Mouse (Mus musculus) left cerebral cortex, postnatal 4 days (tissue): ENCODE measurements at regions not wholly inside any gene's neighbourhood (a gene's known extent, or its start where the extent isn't known, plus 50 kb on each side); places are given as distances from the start of the nearest gene placed in this dataset.
"Not testable (repeated sequence)": the region's sequence is repeated elsewhere in the genome, so short reads cannot be mapped to it uniquely, and the experiment has no call there.

Source experiments
- DNase-seq: peaks from one replicate; pipeline ENCODE4 v3.0.0-alpha.2; 2022
- intact Hi-C: fragments of 180-260 bp; cut with DNase I; formaldehyde crosslinking; loops from one replicate; pipeline ENCODE4 v1.15.1; 2025

- intact Hi-C loops = loop anchor here (5.0 kb wide), 1 partner anchor 47 kb away; no protein-coding TSS in a partner anchor
- peak; percentile 63 for DNase-seq
Observed at GRCm38 (mm10) chr10:62055408-62055807, 76.5 kb upstream of the Col13a1 start.

- intact Hi-C loops = no loop called here
- DNase-seq = no peak
Observed at GRCm38 (mm10) chr10:62049782-62050192, 70.9 kb upstream of the Col13a1 start.

- no peak for DNase-seq
- intact Hi-C loops = no loop called here
Observed at GRCm38 (mm10) chr10:62044408-62044807, 65.5 kb upstream of the Col13a1 start.

- intact Hi-C loops = no loop called here
- no peak for DNase-seq
Observed at GRCm38 (mm10) chr10:62039915-62040314, 61.0 kb upstream of the Col13a1 start.

- DNase-seq = no peak
- intact Hi-C loops = no loop called here
Observed at GRCm38 (mm10) chr10:62038656-62039055, 59.7 kb upstream of the Col13a1 start.

GRCm38 (mm10) chr10:62037402-62038199 is 58.7 kb upstream of the Col13a1 start:
- intact Hi-C loops = no loop called here
- no peak for DNase-seq

GRCm38 (mm10) chr10:62036815-62037214 is 57.9 kb upstream of the Col13a1 start:
- intact Hi-C loops = no loop called here
- no peak for DNase-seq

GRCm38 (mm10) chr10:62034291-62034690 is 55.4 kb upstream of the Col13a1 start:
- intact Hi-C loops = no loop called here
- no peak for DNase-seq

- intact Hi-C loops = no loop called here
- no peak for DNase-seq
Observed at GRCm38 (mm10) chr10:62033748-62034147, 54.8 kb upstream of the Col13a1 start.

GRCm38 (mm10) chr10:62031986-62032385 is 53.1 kb upstream of the Col13a1 start:
- DNase-seq, intact Hi-C loops: not testable (repeated sequence)

GRCm38 (mm10) chr10:62029271-62029670 is 50.4 kb upstream of the Col13a1 start:
- intact Hi-C loops = no loop called here
- DNase-seq = no peak
